Mouse (Mus musculus) C2C12 (cell line): Measurements from ENCODE around the gene Dact1.

Experiments used
- CEBPB ChIP-seq: IDR thresholded peaks from one replicate; pipeline ENCODE4 v1.6.1; 2011; ENCODE audit warnings: low read depth, mild to moderate bottlenecking, control low read depth, moderate library complexity
- CTCF ChIP-seq: IDR thresholded peaks from one replicate; pipeline ENCODE4 v1.5.1; 2011; ENCODE audit not compliant: control insufficient read depth, insufficient read depth, insufficient read length
- MAX ChIP-seq: IDR thresholded peaks from one replicate; pipeline ENCODE4 v1.6.1; 2011; ENCODE audit warnings: mild to moderate bottlenecking, control low read depth
- USF1 ChIP-seq: IDR thresholded peaks from one replicate; pipeline ENCODE4 v1.6.1; 2011; ENCODE audit warnings: low read depth, mild to moderate bottlenecking, control low read depth, moderate library complexity

DNA sequence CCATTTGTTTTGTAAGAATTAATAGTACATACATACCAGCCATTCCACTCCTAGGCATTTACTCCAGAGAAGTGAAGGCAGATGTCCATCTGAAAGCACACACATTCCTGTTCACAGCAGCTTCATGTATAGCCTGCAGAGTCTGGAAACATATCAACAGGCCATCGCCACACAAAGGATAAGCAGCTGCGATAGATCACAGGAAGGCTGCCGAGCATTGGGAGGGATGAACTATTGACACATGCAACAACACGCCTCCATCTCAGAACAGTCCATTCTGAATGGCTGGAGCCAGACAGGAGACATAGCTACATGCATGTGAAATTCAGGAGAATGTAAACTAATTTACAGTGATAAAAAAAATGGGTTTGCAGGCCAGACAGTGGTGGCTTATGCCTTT lies 45.5 kb upstream of the Dact1 start:
- TF ChIP-seq CEBPB (no peak), CTCF (no peak), USF1 (no peak), MAX (no peak)
